Mouse (Mus musculus) intestine, embryonic 16.5 days (tissue): Measurements from ENCODE around the gene Arhgap40. TPM values are rescaled to one million over a fixed set of nuclear protein-coding genes. Genes with fewer than 3 reads are reported as not detected.

Source experiments
- ATAC-seq: fragments of 200-750 bp; cut with Nextera tagmentation; 2 replicates; pipeline ENCODE4 v1.8.0; 2017; ENCODE audit warnings: moderate TSS enrichment, moderate library complexity
- H3K27ac ChIP-seq: fragments of 300-500 bp; sonication (generic); 2 replicates; pipeline ENCODE4 v1.5.1; 2014; ENCODE audit warnings: mild to moderate bottlenecking, low read length
- H3K27me3 ChIP-seq: fragments of 300-500 bp; sonication (generic); replicated peaks from 2 replicates; pipeline ENCODE4 v1.6.1; 2014; ENCODE audit warnings: low read length, control low read depth, mixed read lengths; ENCODE audit not compliant: control insufficient read depth, insufficient read depth
- H3K36me3 ChIP-seq: fragments of 300-500 bp; sonication (generic); 2 replicates; pipeline ENCODE4 v1.6.1; 2014; ENCODE audit warnings: low read length, control low read depth; ENCODE audit not compliant: control insufficient read depth, insufficient read depth
- H3K4me1 ChIP-seq: fragments of 300-500 bp; sonication (generic); 2 replicates; pipeline ENCODE4 v1.6.1; 2014; ENCODE audit warnings: low read length, control low read depth, mixed read lengths; ENCODE audit not compliant: control insufficient read depth, insufficient read depth
- H3K4me2 ChIP-seq: fragments of 300-500 bp; sonication (generic); 2 replicates; pipeline ENCODE4 v1.6.1; 2014; ENCODE audit warnings: low read depth, low read length, control low read depth
- H3K4me3 ChIP-seq: fragments of 300-500 bp; sonication (generic); 2 replicates; pipeline ENCODE4 v1.5.1; 2014; ENCODE audit warnings: mild to moderate bottlenecking, low read length
- H3K9ac ChIP-seq: fragments of 300-500 bp; sonication (generic); 2 replicates; pipeline ENCODE4 v1.6.1; 2014; ENCODE audit warnings: low read depth, low read length
- H3K9me3 ChIP-seq: fragments of 300-500 bp; sonication (generic); 2 replicates; pipeline ENCODE4 v1.6.1; 2016; ENCODE audit warnings: low read length, control low read depth; ENCODE audit not compliant: control insufficient read depth
- WGBS: fragments of 180-500 bp; shearing (Covaris S2); extraction: QIAGEN DNeasy Blood & Tissue Kit; methylation state at CpG from one replicate; pipeline ENCODE4 v1.1.7; 2014; 5-methylcytosine and 5-hydroxymethylcytosine counted together
- polyA plus RNA-seq: library from polyadenylated mRNA; unstranded; fragments of >200 nt; fragmentation: Nextera tagmentation; extraction: Ambion mirVana; gene quantifications from 2 replicates; pipeline ENCODE4 v1.2.1, GENCODE M21; 2015

The Arhgap40 gene
- 0.22 TPM in 2 replicates for polyA plus RNA-seq

- no peak within 1 kb of the TSS for H3K27ac ChIP-seq
- H3K27me3 ChIP-seq: no peaks in the 10 kb centered on the region
- no peak; the same call in 1 of the 2 replicates for ATAC-seq
- WGBS: 76% methylated on average over 10 of the region's 10 CpGs
- no peak within 1 kb of the TSS for H3K9ac ChIP-seq
- H3K36me3 ChIP-seq: no peaks in the 10 kb centered on the region
- H3K9me3 ChIP-seq: no peaks in the 10 kb centered on the region
- H3K4me3 ChIP-seq: no peak within 1 kb of the TSS
- H3K4me2 ChIP-seq: no peak within 1 kb of the TSS
- H3K4me1 ChIP-seq: no peaks in the 10 kb centered on the region
These were observed at the start of gene Arhgap40 for GRCm38 (mm10) chr2:158512528-158512927. Arhgap40 (plus strand) TSS chr2:158512796.

- H3K27me3 ChIP-seq: no peaks in the 10 kb centered on the region
- no peaks in the 10 kb centered on the region; the same call in 1 of the 2 replicates for H3K36me3 ChIP-seq
- WGBS: 94% methylated on average over 1 of the region's 1 CpGs
- no peak overlapping the region for H3K27ac ChIP-seq
- H3K4me3 ChIP-seq: no peak overlapping the region
- no peak overlapping the region for H3K4me2 ChIP-seq
- ATAC-seq: no peak
- no peaks in the 10 kb centered on the region for H3K4me1 ChIP-seq
- no peak overlapping the region for H3K9ac ChIP-seq
- H3K9me3 ChIP-seq: no peaks in the 10 kb centered on the region
These were observed 38.4 kb upstream of the Arhgap40 start for GRCm38 (mm10) chr2:158474159-158474558.

DNA sequence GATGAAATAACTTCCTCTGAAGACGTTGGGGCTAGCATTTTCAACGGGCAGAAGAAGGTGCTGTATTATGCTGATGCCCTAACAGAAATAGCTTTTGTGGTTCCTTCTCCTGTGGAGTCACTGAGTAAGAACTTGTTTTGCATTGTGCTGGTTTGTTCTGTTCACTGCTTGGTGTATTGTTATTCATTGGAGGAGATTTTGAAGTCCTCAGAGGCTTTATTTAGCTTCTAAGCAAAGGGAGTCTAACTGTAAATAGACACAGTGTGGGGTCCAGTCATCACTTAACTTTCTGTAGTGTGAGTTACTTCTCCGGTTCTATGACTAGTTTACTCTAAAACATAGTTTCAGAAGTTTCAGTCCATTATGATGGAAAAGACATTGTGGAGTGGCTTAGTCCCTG is 35.0 kb upstream of the Arhgap40 start:
- Histone ChIP-seq H3K9ac (no peak overlapping the region), H3K36me3 (peaks cover 9% of the 10 kb centered on the region)
- 77% methylated on average over 3 of the region's 3 CpGs for WGBS

GRCm38 (mm10) chr2:158498457-158498856 is 14.1 kb upstream of the Arhgap40 start:
- Histone ChIP-seq H3K4me1 (no peaks in the 10 kb centered on the region), H3K27ac (no peak overlapping the region), H3K9ac (no peak overlapping the region), H3K4me2 (no peak overlapping the region), H3K9me3 (no peaks in the 10 kb centered on the region), H3K27me3 (no peaks in the 10 kb centered on the region), H3K36me3 (0 out of 2 replicates have a peak, but pooled peaks cover 4% of the 10 kb centered on the region), H3K4me3 (no peak overlapping the region)
- WGBS: 79% methylated on average over 5 of the region's 5 CpGs
- no peak for ATAC-seq

More for the DNA sequence above, 35.0 kb upstream of the Arhgap40 start:
- Histone ChIP-seq H3K9me3 (no peaks in the 10 kb centered on the region), H3K27me3 (no peaks in the 10 kb centered on the region), H3K27ac (no peak overlapping the region), H3K4me1 (no peaks in the 10 kb centered on the region), H3K4me3 (no peak overlapping the region), H3K4me2 (no peak overlapping the region)
- ATAC-seq: no peak

- 61% methylated on average over 11 of the region's 11 CpGs for WGBS
- Histone ChIP-seq H3K4me1 (no peaks in the 10 kb centered on the region), H3K27me3 (no peaks in the 10 kb centered on the region), H3K4me2 (no peak within 1 kb of the TSS), H3K36me3 (0 out of 2 replicates have a peak, but pooled peaks cover 4% of the 10 kb centered on the region), H3K9ac (no peak within 1 kb of the TSS), H3K9me3 (no peaks in the 10 kb centered on the region), H3K27ac (no peak within 1 kb of the TSS), H3K4me3 (no peak within 1 kb of the TSS)
- peak; percentile 50; the same call in 1 of the 2 replicates for ATAC-seq
These were observed 10.5 kb upstream of the Arhgap40 start, which contains the start of gene Adig for GRCm38 (mm10) chr2:158501836-158502812. Adig (plus strand) TSS chr2:158502612.

GRCm38 (mm10) chr2:158503226-158503625 is 9.4 kb upstream of the Arhgap40 start:
- no peaks in the 10 kb centered on the region for H3K4me1 ChIP-seq
- no peak overlapping the region for H3K27ac ChIP-seq
- no peaks in the 10 kb centered on the region for H3K36me3 ChIP-seq
- 89% methylated on average over 7 of the region's 7 CpGs for WGBS
- H3K4me3 ChIP-seq: no peak overlapping the region
- H3K4me2 ChIP-seq: no peak overlapping the region
- no peaks in the 10 kb centered on the region for H3K9me3 ChIP-seq
- H3K9ac ChIP-seq: no peak overlapping the region
- no peaks in the 10 kb centered on the region for H3K27me3 ChIP-seq
- ATAC-seq: no peak

GRCm38 (mm10) chr2:158503671-158504070 is 8.9 kb upstream of the Arhgap40 start:
- WGBS: 71% methylated on average over 4 of the region's 4 CpGs
- no peaks in the 10 kb centered on the region for H3K36me3 ChIP-seq
- no peak overlapping the region for H3K27ac ChIP-seq
- no peak overlapping the region for H3K9ac ChIP-seq
- no peak overlapping the region for H3K4me3 ChIP-seq
- no peak overlapping the region for H3K4me2 ChIP-seq
- H3K4me1 ChIP-seq: no peaks in the 10 kb centered on the region
- ATAC-seq: no peak
- H3K27me3 ChIP-seq: no peaks in the 10 kb centered on the region
- no peaks in the 10 kb centered on the region for H3K9me3 ChIP-seq

DNA sequence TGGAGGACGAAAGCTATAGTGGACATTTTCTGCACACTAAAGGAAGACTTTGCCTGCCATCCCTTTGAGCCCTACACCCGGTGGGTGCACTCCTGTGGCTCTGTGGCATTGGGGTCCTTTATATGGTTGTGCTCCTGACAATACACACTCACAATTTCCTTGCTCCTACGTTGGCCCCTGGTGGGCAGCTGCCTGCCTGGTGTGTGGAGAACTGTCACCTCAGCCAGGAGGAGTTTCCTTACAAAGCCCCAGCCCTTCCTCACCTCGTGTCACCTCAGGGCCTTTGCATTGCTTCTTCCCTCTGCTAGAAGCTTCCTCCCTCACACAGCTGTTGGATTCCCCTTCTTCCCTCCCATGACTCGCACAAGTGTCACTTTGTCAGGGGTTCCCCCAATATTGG is 6.1 kb upstream of the Arhgap40 start:
- no peaks in the 10 kb centered on the region for H3K9me3 ChIP-seq
- no peak overlapping the region for H3K4me2 ChIP-seq
- H3K27me3 ChIP-seq: no peaks in the 10 kb centered on the region
- no peaks in the 10 kb centered on the region for H3K4me1 ChIP-seq
- no peak overlapping the region for H3K9ac ChIP-seq
- H3K36me3 ChIP-seq: no peaks in the 10 kb centered on the region
- WGBS: 80% methylated on average over 5 of the region's 5 CpGs
- H3K4me3 ChIP-seq: no peak overlapping the region
- H3K27ac ChIP-seq: no peak overlapping the region
- no peak for ATAC-seq

GRCm38 (mm10) chr2:158507046-158507445 is 5.5 kb upstream of the Arhgap40 start:
- WGBS: 93% methylated on average over 10 of the region's 10 CpGs
- no peak overlapping the region for H3K4me2 ChIP-seq
- ATAC-seq: no peak
- no peaks in the 10 kb centered on the region for H3K27me3 ChIP-seq
- no peak overlapping the region for H3K27ac ChIP-seq
- no peaks in the 10 kb centered on the region for H3K36me3 ChIP-seq
- no peak overlapping the region for H3K4me3 ChIP-seq
- no peak overlapping the region for H3K9ac ChIP-seq
- no peaks in the 10 kb centered on the region for H3K9me3 ChIP-seq
- no peaks in the 10 kb centered on the region for H3K4me1 ChIP-seq
